Mouse (Mus musculus) thymus, postnatal 25 days (tissue): Measurements from ENCODE around the gene Stau1.
A peak's percentile ranks its signal among the peaks of the same experiment; 100 is the strongest.

Experiments
- DNase-seq: peaks from one replicate; pipeline ENCODE4 v3.0.0; 2022

Stau1 gene

GRCm38 (mm10) chr2:166906523-166907182 lies 89.4 kb downstream of the Stau1 start:
- peak; percentile 5 for DNase-seq

GRCm38 (mm10) chr2:166905711-166906522 lies 90.2 kb downstream of the Stau1 start, which contains the start of gene Cse1l:
Cse1l (plus strand) TSS chr2:166906040.
- DNase-seq = peak; percentile 98

GRCm38 (mm10) chr2:166903719-166904282 lies 92.3 kb downstream of the Stau1 start:
- DNase-seq = peak; percentile 5

GRCm38 (mm10) chr2:166900792-166901505 lies 95.2 kb downstream of the Stau1 start:
- no peak for DNase-seq

- no peak for DNase-seq
These were observed 96.4 kb downstream of the Stau1 start for GRCm38 (mm10) chr2:166899746-166900145.

- DNase-seq = no peak
These were observed 96.9 kb downstream of the Stau1 start for GRCm38 (mm10) chr2:166899161-166899560.
